Comparison of ENCODE assay signal across 8 mouse cellular contexts in genomic region chr1:73274480-73274879, GRCm38 (mm10).
DNase-seq lines count a peak whose midpoint lies in the region; ATAC-seq and TF ChIP-seq lines count a peak whose summit lies in the region.

No protein-coding gene starts in this region.

- H3K4me3 ChIP-seq in heart, embryonic 11.5 days (ENCODE audit: low read depth, low read length) = no peak overlapping the region
- no peak overlapping the region for H3K4me3 ChIP-seq in C2C12 (ENCODE audit: insufficient read depth, poor library complexity, severe bottlenecking)
- no peak overlapping the region for H3K4me3 ChIP-seq in forebrain, embryonic 16.5 days (replicated peaks; ENCODE audit: low read length)

- H3K27ac ChIP-seq in heart, embryonic 11.5 days (ENCODE audit: low read depth, low read length) = no peak overlapping the region
- no peak overlapping the region for H3K27ac ChIP-seq in forebrain, embryonic 16.5 days (ENCODE audit: low read length)

- WGBS in heart, embryonic 11.5 days (ENCODE audit: insufficient replicate concordance) = 36% methylated on average over 2 of the region's 2 CpGs
- WGBS in forebrain, embryonic 16.5 days = 29% methylated on average over 2 of the region's 2 CpGs

- H3ac ChIP-seq in C2C12 (ENCODE audit: control insufficient read depth, insufficient read length, low read depth) = no peak overlapping the region

- H3K4me2 ChIP-seq in heart, embryonic 11.5 days = no peak overlapping the region
- no peak overlapping the region for H3K4me2 ChIP-seq in forebrain, embryonic 16.5 days (ENCODE audit: low read length)

- no peaks in the 10 kb centered on the region for H3K79me2 ChIP-seq in C2C12 (ENCODE audit: control insufficient read depth, insufficient read depth)

- peak; percentile 89 for DNase-seq in heart, adult 11 months
- peak; percentile 45 for DNase-seq in ZHBTc4 (ENCODE audit: low read depth, low spot score)
- peak; percentile 55 for DNase-seq in heart, adult 8-10 months (ENCODE audit: low spot score)
- peak; percentile 28 for DNase-seq in lung, postnatal 14 days
- no peak for DNase-seq in spleen, postnatal 36 days (ENCODE audit: low spot score in 2 of 2)

- H3K79me3 ChIP-seq in C2C12 (ENCODE audit: low read depth) = no peaks in the 10 kb centered on the region

- no peaks in the 10 kb centered on the region for H3K9me3 ChIP-seq in heart, embryonic 11.5 days (replicated peaks; ENCODE audit: control insufficient read depth, low read length)
- no peaks in the 10 kb centered on the region for H3K9me3 ChIP-seq in forebrain, embryonic 16.5 days (ENCODE audit: control insufficient read depth, low read length)

- H3K4me1 ChIP-seq in heart, embryonic 11.5 days (ENCODE audit: control insufficient read depth, insufficient read depth, low read length) = no peaks in the 10 kb centered on the region
- H3K4me1 ChIP-seq in forebrain, embryonic 16.5 days (replicated peaks; ENCODE audit: control insufficient read depth, insufficient read depth, low read length) = no peaks in the 10 kb centered on the region

- no peak for ATAC-seq in heart, embryonic 11.5 days (replicated peaks; ENCODE audit: insufficient number of reproducible peaks, low FRiP score, low TSS enrichment)
- ATAC-seq in forebrain, embryonic 16.5 days = no peak

- no peaks in the 10 kb centered on the region for H3K27me3 ChIP-seq in heart, embryonic 11.5 days (ENCODE audit: control insufficient read depth, insufficient read depth, low read length)
- no peaks in the 10 kb centered on the region for H3K27me3 ChIP-seq in C2C12 (ENCODE audit: control insufficient read depth, insufficient read depth, insufficient read length)
- no peaks in the 10 kb centered on the region for H3K27me3 ChIP-seq in forebrain, embryonic 16.5 days (replicated peaks; ENCODE audit: control insufficient read depth, insufficient read depth, low read length)

- H3K9ac ChIP-seq in heart, embryonic 11.5 days (ENCODE audit: low read depth, low read length) = no peak overlapping the region
- no peak overlapping the region for H3K9ac ChIP-seq in forebrain, embryonic 16.5 days (replicated peaks; ENCODE audit: low read depth, low read length)

- peak; percentile 10 for TF ChIP-seq CTCF in C2C12 (IDR thresholded peaks at IDR 0.05; ENCODE audit: control insufficient read depth, insufficient read depth, insufficient read length)

- H3K36me3 ChIP-seq in heart, embryonic 11.5 days (ENCODE audit: control insufficient read depth, insufficient read depth, low read length) = no peaks in the 10 kb centered on the region
- no peaks in the 10 kb centered on the region for H3K36me3 ChIP-seq in C2C12 (ENCODE audit: control insufficient read depth, insufficient read depth)
- no peaks in the 10 kb centered on the region for H3K36me3 ChIP-seq in forebrain, embryonic 16.5 days (ENCODE audit: control insufficient read depth, insufficient read depth)

TF ChIP-seq in C2C12, 6 proteins besides CTCF, POLR2A, EP300 and RAD21:
- TF ChIP-seq MAX (IDR thresholded peaks at IDR 0.05) = no peak
- no peak for TF ChIP-seq CEBPB (IDR thresholded peaks at IDR 0.05; ENCODE audit: low read depth)
- TF ChIP-seq FOSL1 (IDR thresholded peaks at IDR 0.05; ENCODE audit: insufficient read depth, low read length, poor library complexity, severe bottlenecking) = no peak
- TF ChIP-seq MYOG (IDR thresholded peaks at IDR 0.05; ENCODE audit: control insufficient read depth, extremely low read depth, insufficient read length) = no peak
- no peak for TF ChIP-seq USF1 (IDR thresholded peaks at IDR 0.05; ENCODE audit: low read depth)
- TF ChIP-seq MYOD1 (IDR thresholded peaks at IDR 0.05; ENCODE audit: control insufficient read depth, insufficient read length, low read depth) = no peak
TF ChIP-seq in C2C12: peak in this region for 0.

Comparison
In these comparisons a context has a peak if more than half of its experiments do, and no peak if none do; other contexts are left out.
1. DNase-seq: peak in heart, adult 11 months (single experiment), ZHBTc4 (single experiment), heart, adult 8-10 months (single experiment) and lung, postnatal 14 days (single experiment); none in spleen, postnatal 36 days (0 of 2).